Comparison of ENCODE assay signal across 10 mouse cellular contexts in genomic region chr19:18898238-18898637, GRCm38 (mm10).
"Had no signal": no experiment of that assay in that cellular context is flagged by ENCODE, and none has a peak within 500 bp of the region (broad histone marks: within the 10 kb centered on the region; RNA-seq: fewer than 3 reads in every experiment).

No protein-coding gene starts in this region.

- H3K27me3 ChIP-seq: midbrain, embryonic 15.5 days had no signal

- H3K9ac ChIP-seq: limb, embryonic 13.5 days; liver, embryonic 14.5 days; midbrain, embryonic 15.5 days had no signal

- ATAC-seq: midbrain, embryonic 15.5 days had no signal

- H3K36me3 ChIP-seq: limb, embryonic 13.5 days; midbrain, embryonic 15.5 days had no signal

- H3K4me3 ChIP-seq: left cerebral cortex, adult 2 months; limb, embryonic 13.5 days; midbrain, embryonic 15.5 days had no signal

- H3K4me2 ChIP-seq: limb, embryonic 13.5 days; midbrain, embryonic 15.5 days had no signal

- H3K9me3 ChIP-seq: limb, embryonic 13.5 days; midbrain, embryonic 15.5 days had no signal

- DNase-seq: kidney, adult 8-10 months; kidney, postnatal 25 days; lung, adult 18-20 months; thymus, adult 18-20 months; thymus, postnatal 25 days had no signal

- H3K27ac ChIP-seq: left cerebral cortex, adult 2 months; limb, embryonic 13.5 days; liver, embryonic 14.5 days; midbrain, embryonic 15.5 days; stomach, postnatal 0 days had no signal
